Mouse (Mus musculus) Muller cell, postnatal 12 days (primary cell): ENCODE measurements at regions not wholly inside any gene's neighbourhood (a gene's known extent, or its start where the extent isn't known, plus 50 kb on each side); places are given as distances from the start of the nearest gene placed in this dataset.

Experiments used
- DNase-seq: peaks from one replicate; pipeline ENCODE4 v3.0.0-alpha.2; 2015; ENCODE audit errors: inconsistent ontology term

GRCm38 (mm10) chr7:94504748-94505147 lies 1425.1 kb downstream of the Fam181b start:
- DNase-seq = peak; percentile 23

- DNase-seq = no peak
These were observed 1437.3 kb downstream of the Fam181b start for GRCm38 (mm10) chr7:94517002-94517401.

GRCm38 (mm10) chr7:94532520-94532919 lies 1452.9 kb downstream of the Fam181b start:
- DNase-seq = no peak

GRCm38 (mm10) chr7:94548332-94548731 lies 1468.7 kb downstream of the Fam181b start:
- DNase-seq = no peak

- DNase-seq = no peak
These were observed 1501.8 kb downstream of the Fam181b start for GRCm38 (mm10) chr7:94581475-94581874.

- no peak for DNase-seq
These were observed 1508.1 kb downstream of the Fam181b start for GRCm38 (mm10) chr7:94587791-94588190.

GRCm38 (mm10) chr7:94594643-94595042 lies 1515.0 kb downstream of the Fam181b start:
- peak; percentile 26 for DNase-seq

- no peak for DNase-seq
These were observed 1539.3 kb downstream of the Fam181b start for GRCm38 (mm10) chr7:94618965-94619364.

GRCm38 (mm10) chr7:94624546-94624945 lies 1544.9 kb downstream of the Fam181b start:
- peak; percentile 76 for DNase-seq

GRCm38 (mm10) chr7:94637367-94638023 lies 1533.6 kb upstream of the Tenm4 start:
- peak; percentile 38 for DNase-seq

- peak; percentile 49 for DNase-seq
These were observed 1526.3 kb upstream of the Tenm4 start for GRCm38 (mm10) chr7:94644560-94645285.

GRCm38 (mm10) chr7:94645337-94645736 lies 1525.7 kb upstream of the Tenm4 start:
- no peak for DNase-seq

- no peak for DNase-seq
These were observed 1520.6 kb upstream of the Tenm4 start for GRCm38 (mm10) chr7:94650462-94650861.

- peak; percentile 63 for DNase-seq
These were observed 1504.5 kb upstream of the Tenm4 start for GRCm38 (mm10) chr7:94666392-94667155.

- DNase-seq = no peak
These were observed 1502.8 kb upstream of the Tenm4 start for GRCm38 (mm10) chr7:94668296-94668695.

- DNase-seq = no peak
These were observed 1502.1 kb upstream of the Tenm4 start for GRCm38 (mm10) chr7:94668836-94669396.

- DNase-seq = no peak
These were observed 1483.2 kb upstream of the Tenm4 start for GRCm38 (mm10) chr7:94687887-94688286.

GRCm38 (mm10) chr7:94697214-94697613 lies 1473.8 kb upstream of the Tenm4 start:
- no peak for DNase-seq

GRCm38 (mm10) chr7:94706457-94706856 lies 1464.6 kb upstream of the Tenm4 start:
- no peak for DNase-seq

GRCm38 (mm10) chr7:94733433-94733832 lies 1437.6 kb upstream of the Tenm4 start:
- DNase-seq = no peak

GRCm38 (mm10) chr7:94734741-94735140 lies 1436.3 kb upstream of the Tenm4 start:
- no peak for DNase-seq
